Mouse (Mus musculus) olfactory bulb, adult 2 months (tissue): ENCODE measurements around the gene Serpinf1.

Source experiments
- CTCF ChIP-seq: fragments of 200-500 bp; IDR thresholded peaks from 2 replicates; pipeline ENCODE4 v1.5.1; 2012; ENCODE audit warnings: low read depth, mild to moderate bottlenecking, low read length, moderate library complexity; ENCODE audit not compliant: insufficient read depth
- POLR2A ChIP-seq: fragments of 200-500 bp; IDR thresholded peaks from 2 replicates; pipeline ENCODE4 v1.6.1; 2012; ENCODE audit warnings: mild to moderate bottlenecking, low read depth, low read length, moderate library complexity; ENCODE audit not compliant: insufficient read depth

DNA sequence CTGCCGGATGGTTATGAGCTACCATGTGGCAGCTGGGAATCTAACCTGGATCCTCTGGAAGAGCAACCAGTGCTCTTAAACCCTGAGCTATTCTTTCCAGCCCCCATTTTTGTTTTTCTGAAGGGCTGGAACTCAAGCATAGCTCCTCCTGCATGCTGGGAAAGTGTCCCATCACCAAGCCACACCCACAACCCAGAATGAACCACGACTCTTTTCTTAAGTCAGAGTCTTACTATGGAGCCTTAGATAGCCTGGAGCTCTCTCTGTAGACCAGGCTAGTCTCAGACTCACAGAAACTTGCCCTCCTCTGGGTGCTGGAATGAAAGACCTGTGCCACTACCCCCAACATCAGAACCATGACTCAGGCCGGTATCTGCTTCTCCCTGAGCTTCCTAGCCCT is 26.1 kb upstream of the Serpinf1 start:
- TF ChIP-seq POLR2A (no peak), CTCF (no peak)
